Mouse (Mus musculus): ENCODE results near the gene Stim2.
A peak's percentile ranks its signal among the peaks of the same experiment; 100 is the strongest.

Gene Stim2

DNA sequence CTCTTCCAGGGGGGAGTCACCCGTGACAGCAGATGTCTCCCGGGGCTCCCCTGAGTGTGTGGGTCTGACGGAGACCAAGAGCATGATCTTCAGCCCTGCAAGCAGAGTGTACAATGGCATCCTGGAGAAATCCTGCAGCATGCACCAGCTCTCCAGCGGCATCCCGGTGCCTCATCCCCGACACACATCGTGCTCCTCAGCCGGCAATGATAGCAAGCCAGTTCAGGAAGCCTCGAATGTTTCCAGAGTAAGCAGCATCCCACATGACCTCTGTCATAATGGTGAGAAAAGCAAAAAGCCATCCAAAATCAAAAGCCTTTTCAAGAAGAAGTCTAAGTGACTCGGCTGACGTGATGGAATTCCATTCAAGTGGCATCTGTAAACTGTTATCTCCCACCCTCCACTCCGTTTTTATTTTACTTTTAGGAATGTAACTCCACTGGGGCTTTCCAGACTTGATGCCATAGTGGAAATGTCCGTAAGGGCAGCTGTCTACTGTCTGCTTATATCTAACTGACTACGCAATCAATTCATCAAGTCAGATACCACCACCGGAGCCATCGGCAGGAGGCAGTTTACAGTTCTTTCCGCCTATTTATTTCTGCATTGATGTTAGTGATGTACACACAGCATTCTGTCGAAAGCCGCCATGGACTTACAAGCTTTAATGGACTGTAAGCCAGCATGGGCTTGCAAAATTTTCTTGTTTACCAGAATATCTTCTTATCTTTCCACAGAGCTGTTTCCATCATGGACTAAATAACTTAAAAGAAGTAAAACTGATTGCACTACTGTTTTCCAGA lies 120.3 kb downstream of the Stim2 start:
- no peak for DNase-seq

DNA sequence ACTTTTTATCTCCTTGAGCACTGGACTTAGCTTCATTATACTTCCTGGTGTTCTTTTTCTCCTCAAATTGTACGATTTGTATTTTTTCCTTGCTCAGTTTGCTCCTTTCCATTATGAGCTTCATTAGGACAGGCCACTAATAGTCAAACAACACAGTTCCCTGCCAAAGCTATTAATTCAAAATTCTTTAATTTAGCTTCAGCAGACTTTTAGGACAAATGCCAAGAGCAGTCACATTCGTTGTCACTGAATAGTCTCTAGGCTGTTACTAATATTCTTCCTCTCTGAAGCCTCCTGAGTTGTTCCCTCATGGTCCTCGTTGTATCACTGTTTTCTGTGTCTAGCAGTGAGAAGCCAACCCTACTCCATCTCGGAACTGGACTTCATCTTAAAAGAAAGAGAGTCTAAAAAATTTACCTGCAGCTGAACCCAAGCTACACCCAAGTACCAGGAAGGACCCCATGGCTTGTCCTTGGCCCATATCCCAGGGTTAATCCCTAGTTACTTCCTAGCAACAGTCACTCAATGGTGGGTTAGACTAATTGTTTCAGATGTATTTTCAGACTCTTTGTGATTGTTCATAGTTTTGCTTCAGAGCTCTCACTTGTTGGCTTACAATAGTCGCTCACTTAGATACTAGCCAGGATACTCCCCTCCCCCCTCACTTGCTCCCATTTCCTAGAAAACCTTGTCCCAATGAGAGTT lies 149.9 kb downstream of the Stim2 start:
- DNase-seq = no peak

DNA sequence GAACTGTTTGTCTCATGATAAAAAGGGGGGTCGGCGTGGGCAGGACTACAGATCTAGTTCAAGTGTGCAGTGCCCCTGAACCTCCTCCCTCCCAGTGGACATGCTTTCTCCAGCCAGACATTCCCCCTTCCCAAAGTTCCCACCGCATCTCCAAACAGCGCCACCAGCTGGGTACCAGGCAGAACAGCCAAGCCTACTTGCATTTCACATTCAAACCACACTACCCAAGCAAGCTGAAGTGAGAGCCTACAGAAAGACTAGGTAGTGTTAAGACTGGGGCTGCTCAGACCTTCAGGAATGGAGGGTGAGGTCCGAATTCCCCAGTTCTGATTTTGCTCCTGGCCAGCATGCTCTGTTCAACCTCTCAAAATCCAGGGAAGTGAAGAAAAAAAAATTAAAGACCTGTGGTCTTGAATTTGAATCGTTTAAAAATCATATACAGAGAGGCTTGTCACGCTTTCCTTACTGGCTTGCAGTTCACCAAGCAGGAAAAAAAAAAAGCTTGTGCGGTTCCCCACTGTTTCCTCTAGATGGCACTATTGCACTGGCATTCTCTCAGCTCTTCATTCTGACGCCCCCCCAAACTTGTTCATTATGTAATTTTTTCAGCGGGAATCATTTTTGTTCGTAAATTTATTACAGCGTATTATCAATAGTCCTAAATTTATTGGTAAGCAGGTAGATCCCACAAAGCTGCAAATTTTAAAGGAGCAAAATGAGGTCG lies 156.4 kb downstream of the Stim2 start:
- DNase-seq = peak; percentile 31

DNA sequence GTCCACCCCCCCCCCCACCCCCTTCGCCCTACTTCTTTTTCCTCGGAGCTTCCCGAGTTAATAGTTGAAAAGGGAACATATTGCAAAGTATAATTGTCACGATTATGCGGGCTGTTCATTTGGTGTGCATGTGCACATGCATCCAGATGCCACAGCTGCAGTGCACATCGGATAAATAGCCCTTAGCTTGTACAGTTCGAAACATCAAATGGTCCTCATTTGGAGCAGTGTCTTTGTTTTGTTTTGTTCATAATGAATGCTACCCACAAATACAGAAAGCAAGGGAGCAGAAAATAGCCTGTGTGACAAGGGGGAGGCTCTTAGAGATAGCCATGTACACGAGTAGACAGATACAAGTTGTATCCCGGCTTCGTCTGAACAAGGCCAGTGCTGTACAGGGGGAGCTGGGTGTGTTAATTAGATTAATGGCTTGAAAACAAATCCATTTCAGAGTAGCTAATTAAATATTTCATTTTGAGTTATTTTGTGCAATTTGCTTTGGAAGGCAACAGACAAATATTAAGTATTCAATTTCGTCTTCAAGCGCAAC lies 157.0 kb downstream of the Stim2 start:
- DNase-seq = no peak

DNA sequence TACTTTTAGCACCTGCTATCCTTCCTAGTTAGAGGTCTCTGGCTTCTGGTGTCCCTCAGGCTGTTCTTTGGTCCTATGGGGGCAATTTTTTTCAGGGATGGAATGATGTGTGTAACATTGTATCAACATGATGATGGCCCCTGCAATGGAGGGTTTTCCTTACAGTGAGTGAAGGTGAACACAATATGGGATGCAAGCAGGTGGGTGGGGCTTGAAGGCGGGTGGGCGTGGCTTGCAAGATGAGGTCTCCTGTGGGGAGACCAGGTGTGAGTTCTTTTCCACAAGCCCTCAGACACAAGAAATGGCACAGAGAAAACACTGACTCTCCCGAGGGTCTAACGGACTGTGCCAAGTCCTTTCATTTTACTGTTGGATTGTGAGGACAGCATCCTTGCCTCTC lies 157.6 kb downstream of the Stim2 start:
- DNase-seq = peak; percentile 27

DNA sequence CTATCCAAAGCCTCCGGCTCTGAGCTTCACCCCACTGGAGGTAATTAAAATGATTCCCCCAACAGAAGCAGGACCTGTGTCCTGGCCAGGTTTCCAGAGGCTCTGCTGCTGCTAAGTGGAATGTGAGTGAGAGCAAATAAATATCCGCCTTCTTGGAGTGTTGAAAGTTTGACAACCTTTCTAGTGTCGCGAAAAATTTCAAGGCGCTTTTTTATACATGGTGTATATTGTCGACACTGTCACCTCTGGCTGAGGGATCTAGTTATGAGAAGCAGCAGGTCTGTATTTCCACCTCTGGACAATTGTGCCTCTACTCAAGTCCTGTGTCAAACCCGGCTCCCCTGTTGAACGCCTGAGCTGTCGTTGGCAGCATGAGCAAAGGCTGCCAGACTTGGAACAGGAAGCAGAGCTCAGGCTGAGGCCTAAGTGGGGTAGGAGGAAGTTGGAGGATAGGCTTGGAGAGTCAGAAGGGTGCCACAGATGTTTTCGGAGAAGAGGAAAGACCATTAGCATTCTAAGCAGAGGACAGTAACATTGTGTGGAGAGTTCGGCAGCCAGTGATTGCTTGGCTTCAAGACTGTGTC lies 158.7 kb downstream of the Stim2 start:
- DNase-seq = peak; percentile 16

DNA sequence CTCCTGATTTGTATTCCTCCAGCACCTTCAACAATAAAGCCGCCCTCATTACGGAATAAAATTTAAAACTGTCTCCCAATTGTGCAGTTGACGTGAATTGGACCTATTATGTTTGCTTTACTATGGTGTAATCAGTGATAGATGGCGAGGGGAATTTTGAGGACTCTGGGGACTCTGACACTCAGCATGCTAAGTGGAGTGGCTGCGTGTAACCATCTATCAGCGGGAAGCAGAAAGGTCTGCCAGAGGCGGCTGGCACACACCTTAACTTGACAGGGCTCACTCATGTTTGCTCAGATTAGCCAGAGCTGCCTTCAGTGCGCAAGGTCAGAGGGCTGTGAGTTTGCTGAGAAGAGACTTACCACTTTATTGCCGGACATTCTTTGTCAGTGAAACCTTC lies 159.9 kb downstream of the Stim2 start:
- DNase-seq = no peak

DNA sequence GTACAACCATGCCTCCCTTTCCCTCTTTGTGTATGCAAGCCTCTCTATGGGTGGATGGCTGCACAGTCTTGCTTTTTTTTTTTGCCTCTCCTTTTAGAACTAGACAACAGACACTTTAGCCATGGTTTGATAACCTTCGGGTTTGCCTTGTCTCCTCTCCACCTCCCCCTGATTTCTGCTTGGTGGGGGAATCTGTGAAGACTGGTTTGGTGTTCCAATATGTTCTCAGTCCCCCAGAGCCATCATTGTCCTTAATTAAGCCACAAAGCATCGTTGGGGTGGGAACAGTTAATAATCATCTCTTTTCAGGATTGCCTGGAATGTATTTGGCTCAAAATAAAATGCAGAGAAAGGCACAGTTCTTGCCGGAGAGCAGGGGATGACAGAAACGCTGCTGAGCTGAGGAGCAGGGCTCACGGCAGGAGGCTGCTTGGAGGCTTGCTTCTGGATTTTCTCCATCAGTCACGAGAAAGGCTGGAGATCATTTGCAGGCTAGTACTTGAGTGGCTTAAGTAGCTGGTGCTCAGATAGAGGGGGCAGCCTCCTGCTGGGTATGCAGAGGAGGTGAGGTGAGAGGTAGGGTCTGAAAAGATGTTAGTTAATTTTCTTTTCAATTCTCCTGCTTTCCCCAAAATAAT lies 161.0 kb downstream of the Stim2 start:
- DNase-seq = no peak

DNA sequence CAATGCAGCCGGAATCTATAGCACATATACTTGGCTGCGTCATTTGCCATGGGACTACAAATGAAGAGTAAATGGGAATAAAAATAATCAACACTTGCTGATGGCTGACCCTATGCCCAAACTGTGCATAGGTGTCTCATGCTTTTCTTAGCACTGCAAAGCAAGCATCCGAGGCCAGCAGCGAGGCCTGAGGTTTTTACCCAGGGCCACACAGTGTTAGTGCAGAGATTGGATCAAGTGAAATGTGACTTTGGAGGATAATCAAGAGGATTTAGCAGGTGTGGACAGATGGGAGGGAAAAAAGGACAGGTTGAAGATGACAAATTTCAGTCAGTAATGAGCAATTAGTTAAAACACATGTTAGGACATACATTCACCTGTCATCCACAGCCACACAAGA lies 162.3 kb downstream of the Stim2 start:
- no peak for DNase-seq

DNA sequence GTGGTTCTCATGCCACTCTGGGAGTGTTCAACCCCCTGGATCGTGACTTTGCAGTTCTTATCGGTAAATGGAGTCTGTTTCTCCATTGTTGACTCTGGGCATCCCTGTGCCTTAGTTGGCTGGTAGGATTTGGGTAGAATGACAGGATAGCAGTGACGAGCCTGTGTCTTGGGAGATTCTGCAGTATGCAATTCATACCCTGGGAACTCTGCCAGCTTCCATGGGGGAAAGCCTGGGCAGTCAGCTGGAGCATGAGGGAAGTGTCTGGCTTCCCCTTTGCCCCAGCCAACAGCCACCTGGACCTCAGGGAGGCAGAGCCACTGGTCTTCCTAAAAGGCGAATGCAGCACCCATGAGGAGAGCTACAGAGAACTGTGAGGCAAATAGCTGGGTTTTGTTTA lies 165.6 kb downstream of the Stim2 start:
- DNase-seq = no peak
